ENCODE assay signal across 13 mouse cellular contexts in the genomic region with DNA sequence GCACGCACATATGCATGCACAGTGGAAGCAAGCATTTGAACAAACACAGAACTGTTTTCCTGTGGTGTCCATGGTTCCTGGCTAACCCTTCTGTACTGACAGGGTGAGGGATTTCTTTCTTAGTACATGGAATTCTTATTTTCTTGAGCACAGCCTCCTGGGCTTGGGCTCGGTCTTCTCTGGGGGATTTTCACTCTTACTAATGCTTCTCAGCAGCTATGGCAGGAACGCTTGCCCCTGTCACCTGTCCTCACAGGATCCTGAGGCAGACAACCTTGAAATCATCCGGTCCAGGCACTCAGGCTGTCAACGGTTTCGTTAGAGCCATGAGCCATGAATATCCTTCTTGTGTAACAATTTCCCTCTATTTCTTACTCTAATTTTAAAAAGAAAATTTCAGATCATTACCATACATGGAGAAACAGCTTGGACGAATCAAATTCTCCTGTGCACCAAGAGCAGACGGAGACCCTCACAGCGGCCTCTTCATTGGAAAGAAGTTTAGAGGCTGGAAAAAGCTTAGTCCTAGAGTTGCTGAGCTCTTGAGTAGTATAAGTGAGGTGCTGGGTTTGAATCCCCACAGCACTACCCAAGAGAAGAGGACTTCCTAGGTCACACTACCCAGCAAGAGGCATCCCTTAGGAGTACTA.
DNase-seq lines count a peak whose midpoint lies in the region; ATAC-seq and TF ChIP-seq lines count a peak whose summit lies in the region.
"Had no signal": no experiment of that assay in that cellular context is flagged by ENCODE, and none has a peak within 500 bp of the region (broad histone marks: within the 10 kb centered on the region; RNA-seq: fewer than 3 reads in every experiment).

No protein-coding gene starts in this region.

- peaks cover 2% of the 10 kb centered on the region for H3K9me3 ChIP-seq in heart, embryonic 13.5 days
- no peaks in the 10 kb centered on the region; the same call in 1 of the 2 replicates for H3K9me3 ChIP-seq in midbrain, embryonic 16.5 days (replicated peaks; ENCODE audit: control insufficient read depth, low read length, poor library complexity, severe bottlenecking)
- H3K9me3 ChIP-seq in midbrain, embryonic 11.5 days (ENCODE audit: control insufficient read depth, low read length) = no peaks in the 10 kb centered on the region; the same call in 1 of the 2 replicates
- peaks cover 3% of the 10 kb centered on the region; the same call in 1 of the 2 replicates for H3K9me3 ChIP-seq in stomach, embryonic 16.5 days (replicated peaks; ENCODE audit: control insufficient read depth, low read length)
- H3K9me3 ChIP-seq: limb, embryonic 15.5 days had no signal

- H3K9ac ChIP-seq in heart, embryonic 13.5 days = peak overlapping the region; percentile 87
- H3K9ac ChIP-seq in midbrain, embryonic 16.5 days (ENCODE audit: low read depth, low read length) = no peak overlapping the region
- no peak overlapping the region for H3K9ac ChIP-seq in midbrain, embryonic 11.5 days (ENCODE audit: low read length)
- H3K9ac ChIP-seq in stomach, embryonic 16.5 days (ENCODE audit: low read length) = peak overlapping the region; percentile 52
- H3K9ac ChIP-seq: limb, embryonic 15.5 days; neural tube, embryonic 12.5 days had no signal

- H3K4me1 ChIP-seq in cerebellum, adult 2 months (ENCODE audit: control insufficient read depth, insufficient read depth, low read length) = peaks cover 6% of the 10 kb centered on the region; the same call in 1 of the 2 replicates
- H3K4me1 ChIP-seq in heart, embryonic 13.5 days = peaks cover 56% of the 10 kb centered on the region
- peaks cover 14% of the 10 kb centered on the region; the same call in 1 of the 2 replicates for H3K4me1 ChIP-seq in midbrain, embryonic 16.5 days (ENCODE audit: control insufficient read depth, insufficient read depth, low read length)
- H3K4me1 ChIP-seq in midbrain, embryonic 11.5 days (ENCODE audit: control insufficient read depth, insufficient read depth, low read length) = peaks cover 15% of the 10 kb centered on the region
- H3K4me1 ChIP-seq in stomach, embryonic 16.5 days (ENCODE audit: control insufficient read depth, insufficient read depth, low read length) = peaks cover 20% of the 10 kb centered on the region

- WGBS in cerebellum, adult 2 months = 74% methylated on average over 9 of the region's 9 CpGs
- 43% methylated on average over 9 of the region's 9 CpGs for WGBS in heart, embryonic 13.5 days
- 78% methylated on average over 9 of the region's 9 CpGs for WGBS in midbrain, embryonic 16.5 days
- WGBS in midbrain, embryonic 11.5 days = 79% methylated on average over 9 of the region's 9 CpGs
- 53% methylated on average over 9 of the region's 9 CpGs for WGBS in stomach, embryonic 16.5 days

- ATAC-seq in heart, embryonic 13.5 days (ENCODE audit: extremely low read depth, insufficient number of reproducible peaks, low FRiP score, low TSS enrichment) = no peak
- ATAC-seq in midbrain, embryonic 16.5 days = no peak
- ATAC-seq in midbrain, embryonic 11.5 days (ENCODE audit: low FRiP score) = no peak
- peak; percentile 27; the same call in 1 of the 2 replicates for ATAC-seq in stomach, embryonic 16.5 days (ENCODE audit: insufficient read depth, low FRiP score)

- TF ChIP-seq POLR2A in cerebellum, adult 2 months (IDR thresholded peaks at IDR 0.05; ENCODE audit: borderline replicate concordance, insufficient read depth, low read length) = no peak

- H3K27me3 ChIP-seq in cerebellum, adult 2 months (ENCODE audit: control insufficient read depth, insufficient read depth, low read length) = no peaks in the 10 kb centered on the region
- H3K27me3 ChIP-seq in heart, embryonic 13.5 days (replicated peaks) = no peaks in the 10 kb centered on the region
- H3K27me3 ChIP-seq in midbrain, embryonic 16.5 days (ENCODE audit: control insufficient read depth, insufficient read depth, low read depth, low read length) = no peaks in the 10 kb centered on the region
- H3K27me3 ChIP-seq in midbrain, embryonic 11.5 days (ENCODE audit: control insufficient read depth, insufficient read depth, low read length) = no peaks in the 10 kb centered on the region
- no peaks in the 10 kb centered on the region for H3K27me3 ChIP-seq in stomach, embryonic 16.5 days (ENCODE audit: control insufficient read depth, insufficient read depth, low read length)
- H3K27me3 ChIP-seq: limb, embryonic 15.5 days; neural tube, embryonic 12.5 days had no signal

- no peak for DNase-seq in cerebellum, adult 2 months
- DNase-seq in cerebellum, adult 11 months = no peak
- no peak for DNase-seq in heart, postnatal 4 days
- no peak for DNase-seq in midbrain, embryonic 11.5 days (ENCODE audit: low spot score, missing footprints)
- DNase-seq in urinary bladder, adult 2 months (ENCODE audit: low spot score) = no peak
- DNase-seq: cerebellum, adult 18-20 months; gastrocnemius, postnatal 10 days; right cerebral cortex, postnatal 4 days had no signal

- TF ChIP-seq CTCF in cerebellum, adult 2 months (IDR thresholded peaks at IDR 0.05; ENCODE audit: borderline replicate concordance, insufficient read depth, low read depth, low read length) = no peak

- peak overlapping the region; percentile 77 for H3K4me2 ChIP-seq in heart, embryonic 13.5 days
- no peak overlapping the region for H3K4me2 ChIP-seq in midbrain, embryonic 16.5 days (ENCODE audit: low read length)
- H3K4me2 ChIP-seq in midbrain, embryonic 11.5 days = no peak overlapping the region
- peak overlapping the region; percentile 61 for H3K4me2 ChIP-seq in stomach, embryonic 16.5 days (ENCODE audit: low read depth, low read length)
- H3K4me2 ChIP-seq: neural tube, embryonic 12.5 days had no signal

- H3K4me3 ChIP-seq in cerebellum, adult 2 months (replicated peaks; ENCODE audit: insufficient read depth, low read depth, low read length) = peak overlapping the region; percentile 11
- no peak overlapping the region for H3K4me3 ChIP-seq in heart, embryonic 13.5 days
- no peak overlapping the region for H3K4me3 ChIP-seq in midbrain, embryonic 16.5 days (ENCODE audit: low read depth, low read length)
- H3K4me3 ChIP-seq in midbrain, embryonic 11.5 days (ENCODE audit: low read depth, low read length) = no peak overlapping the region
- H3K4me3 ChIP-seq in stomach, embryonic 16.5 days (replicated peaks; ENCODE audit: low read length) = peak overlapping the region; percentile 42
- H3K4me3 ChIP-seq: limb, embryonic 15.5 days; neural tube, embryonic 12.5 days had no signal

- no peak overlapping the region for H3K27ac ChIP-seq in cerebellum, adult 2 months (ENCODE audit: insufficient read depth, low read length)
- H3K27ac ChIP-seq in heart, embryonic 13.5 days (replicated peaks) = peak overlapping the region; percentile 98
- H3K27ac ChIP-seq in midbrain, embryonic 16.5 days (ENCODE audit: low read length) = peak overlapping the region; percentile 62; the same call in 1 of the 2 replicates
- H3K27ac ChIP-seq in midbrain, embryonic 11.5 days (ENCODE audit: low read depth, low read length) = no peak overlapping the region
- peak overlapping the region; percentile 91 for H3K27ac ChIP-seq in stomach, embryonic 16.5 days (ENCODE audit: low read length)
- H3K27ac ChIP-seq: neural tube, embryonic 12.5 days had no signal

- peaks cover 6% of the 10 kb centered on the region for H3K36me3 ChIP-seq in heart, embryonic 13.5 days
- H3K36me3 ChIP-seq in midbrain, embryonic 16.5 days (ENCODE audit: control insufficient read depth, insufficient read depth, low read length) = no peaks in the 10 kb centered on the region
- H3K36me3 ChIP-seq in midbrain, embryonic 11.5 days (ENCODE audit: control insufficient read depth, insufficient read depth, low read length) = no peaks in the 10 kb centered on the region
- H3K36me3 ChIP-seq in stomach, embryonic 16.5 days (ENCODE audit: control insufficient read depth, insufficient read depth, low read length) = peaks cover 1% of the 10 kb centered on the region; the same call in 1 of the 2 replicates
- H3K36me3 ChIP-seq: limb, embryonic 15.5 days; neural tube, embryonic 12.5 days had no signal

Comparison
In these comparisons a context has a peak if more than half of its experiments do, and no peak if none do; other contexts are left out.
1. H3K27ac ChIP-seq: peak in heart, embryonic 13.5 days (single experiment), midbrain, embryonic 16.5 days (single experiment) and stomach, embryonic 16.5 days (single experiment); none in cerebellum, adult 2 months (single experiment) and midbrain, embryonic 11.5 days (single experiment).
2. H3K4me3 ChIP-seq: peak in cerebellum, adult 2 months (single experiment) and stomach, embryonic 16.5 days (single experiment); none in heart, embryonic 13.5 days (single experiment), midbrain, embryonic 16.5 days (single experiment) and midbrain, embryonic 11.5 days (single experiment).
3. H3K4me2 ChIP-seq: peak in heart, embryonic 13.5 days (single experiment) and stomach, embryonic 16.5 days (single experiment); none in midbrain, embryonic 16.5 days (single experiment) and midbrain, embryonic 11.5 days (single experiment).
4. H3K9ac ChIP-seq: peak in heart, embryonic 13.5 days (single experiment) and stomach, embryonic 16.5 days (single experiment); none in midbrain, embryonic 16.5 days (single experiment) and midbrain, embryonic 11.5 days (single experiment).